Mouse (Mus musculus): ENCODE results near the gene Apln. TPM values are rescaled to one million over a fixed set of nuclear protein-coding genes. Genes with fewer than 3 reads are reported as not detected.
A peak's percentile ranks its signal among the peaks of the same experiment; 100 is the strongest.

Gene Apln
- polyA plus RNA-seq, 1 experiment from 2014 or later = 2.6 TPM

GRCm38 (mm10) chrX:48062481-48062880 is 27.8 kb upstream of the Apln start:
- Histone ChIP-seq H3K4me2 (ENCODE audit: low read depth) (no peak overlapping the region), H3K27ac (ENCODE audit: low read depth, low read length) (no peak overlapping the region)
- WGBS = 80% methylated on average over 4 of the region's 4 CpGs

GRCm38 (mm10) chrX:48054186-48055015 is 19.7 kb upstream of the Apln start:
- H3K27me3 ChIP-seq (ENCODE audit: control insufficient read depth, insufficient read depth, low read length) = no peaks in the 10 kb centered on the region
- H3K36me3 ChIP-seq (ENCODE audit: control insufficient read depth, insufficient read depth, low read length) = no peaks in the 10 kb centered on the region
- peak overlapping the region; percentile 19 for H3K4me3 ChIP-seq (ENCODE audit: low read depth, low read length)
- H3K4me2 ChIP-seq (ENCODE audit: low read depth) = peak overlapping the region; percentile 37
- H3K9ac ChIP-seq (ENCODE audit: low read length) = peak overlapping the region; percentile 29
- 29% methylated on average over 31 of the region's 31 CpGs for WGBS
- DNase-seq (ENCODE audit: low spot score) = peak; percentile 38
- no peak overlapping the region for H3K27ac ChIP-seq (ENCODE audit: low read depth, low read length)
- no peaks in the 10 kb centered on the region for H3K9me3 ChIP-seq (ENCODE audit: control insufficient read depth, low read length)
- no peaks in the 10 kb centered on the region for H3K4me1 ChIP-seq (ENCODE audit: control insufficient read depth, insufficient read depth, low read length)
- peak; percentile 61 for ATAC-seq (ENCODE audit: insufficient read depth, low FRiP score, low TSS enrichment)

More at GRCm38 (mm10) chrX:48062481-48062880, 27.8 kb upstream of the Apln start:
- H3K27me3 ChIP-seq (ENCODE audit: control insufficient read depth, insufficient read depth, low read length) = no peaks in the 10 kb centered on the region
- DNase-seq (ENCODE audit: low spot score) (no peak), ATAC-seq (ENCODE audit: insufficient read depth, low FRiP score, low TSS enrichment) (no peak)
- no peak overlapping the region for H3K9ac ChIP-seq (ENCODE audit: low read length)
- H3K4me3 ChIP-seq (ENCODE audit: low read depth, low read length) = no peak overlapping the region
- H3K9me3 ChIP-seq (ENCODE audit: control insufficient read depth, low read length) = no peaks in the 10 kb centered on the region
- no peaks in the 10 kb centered on the region for H3K36me3 ChIP-seq (ENCODE audit: control insufficient read depth, insufficient read depth, low read length)
- no peaks in the 10 kb centered on the region for H3K4me1 ChIP-seq (ENCODE audit: control insufficient read depth, insufficient read depth, low read length)

GRCm38 (mm10) chrX:48053743-48054142 is 19.1 kb upstream of the Apln start:
- ATAC-seq (ENCODE audit: insufficient read depth, low FRiP score, low TSS enrichment) = no peak
- no peak overlapping the region for H3K4me3 ChIP-seq (ENCODE audit: low read depth, low read length)
- no peak overlapping the region for H3K27ac ChIP-seq (ENCODE audit: low read depth, low read length)
- H3K9me3 ChIP-seq (ENCODE audit: control insufficient read depth, low read length) = no peaks in the 10 kb centered on the region
- H3K36me3 ChIP-seq (ENCODE audit: control insufficient read depth, insufficient read depth, low read length) = no peaks in the 10 kb centered on the region
- H3K4me2 ChIP-seq (ENCODE audit: low read depth) = peak overlapping the region; percentile 37; the same call in 1 of the 2 replicates
- H3K4me1 ChIP-seq (ENCODE audit: control insufficient read depth, insufficient read depth, low read length) = no peaks in the 10 kb centered on the region
- H3K9ac ChIP-seq (ENCODE audit: low read length) = no peak overlapping the region
- H3K27me3 ChIP-seq (ENCODE audit: control insufficient read depth, insufficient read depth, low read length) = no peaks in the 10 kb centered on the region
- no peak for DNase-seq (ENCODE audit: low spot score)
- 53% methylated on average over 3 of the region's 3 CpGs for WGBS

- WGBS = 85% methylated on average over 2 of the region's 2 CpGs
- Histone ChIP-seq H3K4me2 (ENCODE audit: low read depth) (no peak overlapping the region), H3K4me1 (ENCODE audit: control insufficient read depth, insufficient read depth, low read length) (no peaks in the 10 kb centered on the region), H3K27me3 (ENCODE audit: control insufficient read depth, insufficient read depth, low read length) (no peaks in the 10 kb centered on the region), H3K4me3 (ENCODE audit: low read depth, low read length) (no peak overlapping the region), H3K36me3 (ENCODE audit: control insufficient read depth, insufficient read depth, low read length) (no peaks in the 10 kb centered on the region), H3K27ac (ENCODE audit: low read depth, low read length) (no peak overlapping the region), H3K9ac (ENCODE audit: low read length) (no peak overlapping the region), H3K9me3 (ENCODE audit: control insufficient read depth, low read length) (no peaks in the 10 kb centered on the region)
- DNase-seq (ENCODE audit: low spot score) (no peak), ATAC-seq (ENCODE audit: insufficient read depth, low FRiP score, low TSS enrichment) (no peak)
Observed at GRCm38 (mm10) chrX:48046315-48046714, 11.7 kb upstream of the Apln start.

GRCm38 (mm10) chrX:48044261-48044660 is 9.6 kb upstream of the Apln start:
- Histone ChIP-seq H3K36me3 (ENCODE audit: control insufficient read depth, insufficient read depth, low read length) (no peaks in the 10 kb centered on the region), H3K4me3 (ENCODE audit: low read depth, low read length) (no peak overlapping the region), H3K4me2 (ENCODE audit: low read depth) (no peak overlapping the region), H3K27me3 (ENCODE audit: control insufficient read depth, insufficient read depth, low read length) (no peaks in the 10 kb centered on the region), H3K27ac (ENCODE audit: low read depth, low read length) (no peak overlapping the region), H3K4me1 (ENCODE audit: control insufficient read depth, insufficient read depth, low read length) (no peaks in the 10 kb centered on the region), H3K9me3 (ENCODE audit: control insufficient read depth, low read length) (no peaks in the 10 kb centered on the region), H3K9ac (ENCODE audit: low read length) (no peak overlapping the region)
- ATAC-seq (ENCODE audit: insufficient read depth, low FRiP score, low TSS enrichment) (no peak), DNase-seq (ENCODE audit: low spot score) (no peak)
- WGBS = 95% methylated on average over 1 of the region's 1 CpGs

GRCm38 (mm10) chrX:48042748-48043147 is 8.1 kb upstream of the Apln start:
- Histone ChIP-seq H3K4me3 (ENCODE audit: low read depth, low read length) (no peak overlapping the region), H3K27me3 (ENCODE audit: control insufficient read depth, insufficient read depth, low read length) (no peaks in the 10 kb centered on the region), H3K4me2 (ENCODE audit: low read depth) (no peak overlapping the region), H3K9me3 (ENCODE audit: control insufficient read depth, low read length) (no peaks in the 10 kb centered on the region), H3K4me1 (ENCODE audit: control insufficient read depth, insufficient read depth, low read length) (no peaks in the 10 kb centered on the region), H3K9ac (ENCODE audit: low read length) (no peak overlapping the region), H3K27ac (ENCODE audit: low read depth, low read length) (no peak overlapping the region), H3K36me3 (ENCODE audit: control insufficient read depth, insufficient read depth, low read length) (no peaks in the 10 kb centered on the region)
- ATAC-seq (ENCODE audit: insufficient read depth, low FRiP score, low TSS enrichment) = no peak
- WGBS = 85% methylated on average over 4 of the region's 4 CpGs
- no peak for DNase-seq (ENCODE audit: low spot score)

- 76% methylated on average over 3 of the region's 3 CpGs for WGBS
- no peak overlapping the region for H3K4me3 ChIP-seq (ENCODE audit: low read depth, low read length)
- no peaks in the 10 kb centered on the region for H3K36me3 ChIP-seq (ENCODE audit: control insufficient read depth, insufficient read depth, low read length)
- no peaks in the 10 kb centered on the region for H3K9me3 ChIP-seq (ENCODE audit: control insufficient read depth, low read length)
- no peak overlapping the region for H3K27ac ChIP-seq (ENCODE audit: low read depth, low read length)
- H3K4me2 ChIP-seq (ENCODE audit: low read depth) = no peak overlapping the region
- H3K27me3 ChIP-seq (ENCODE audit: control insufficient read depth, insufficient read depth, low read length) = no peaks in the 10 kb centered on the region
- H3K4me1 ChIP-seq (ENCODE audit: control insufficient read depth, insufficient read depth, low read length) = no peaks in the 10 kb centered on the region
- no peak for DNase-seq (ENCODE audit: low spot score)
- no peak for ATAC-seq (ENCODE audit: insufficient read depth, low FRiP score, low TSS enrichment)
- no peak overlapping the region for H3K9ac ChIP-seq (ENCODE audit: low read length)
Observed at GRCm38 (mm10) chrX:48040379-48040778, 5.7 kb upstream of the Apln start.

GRCm38 (mm10) chrX:48033766-48034143 is 898 bp downstream of the Apln start:
- Histone ChIP-seq H3K27ac (ENCODE audit: low read depth, low read length) (no peak overlapping the region), H3K9me3 (ENCODE audit: control insufficient read depth, low read length) (no peaks in the 10 kb centered on the region), H3K9ac (ENCODE audit: low read length) (no peak overlapping the region), H3K4me3 (ENCODE audit: low read depth, low read length) (peak overlapping the region; percentile 42), H3K27me3 (ENCODE audit: control insufficient read depth, insufficient read depth, low read length) (peaks cover 12% of the 10 kb centered on the region), H3K4me2 (ENCODE audit: low read depth) (peak overlapping the region; percentile 79), H3K36me3 (ENCODE audit: control insufficient read depth, insufficient read depth, low read length) (no peaks in the 10 kb centered on the region), H3K4me1 (ENCODE audit: control insufficient read depth, insufficient read depth, low read length) (no peaks in the 10 kb centered on the region)
- peak; percentile 11 for DNase-seq (ENCODE audit: low spot score)
- no peak for ATAC-seq (ENCODE audit: insufficient read depth, low FRiP score, low TSS enrichment)
- WGBS = 18% methylated on average over 11 of the region's 11 CpGs

GRCm38 (mm10) chrX:48033024-48033423 is 1.6 kb downstream of the Apln start:
- Histone ChIP-seq H3K9me3 (ENCODE audit: control insufficient read depth, low read length) (no peaks in the 10 kb centered on the region), H3K4me3 (ENCODE audit: low read depth, low read length) (no peak overlapping the region), H3K27ac (ENCODE audit: low read depth, low read length) (no peak overlapping the region), H3K4me1 (ENCODE audit: control insufficient read depth, insufficient read depth, low read length) (no peaks in the 10 kb centered on the region), H3K27me3 (ENCODE audit: control insufficient read depth, insufficient read depth, low read length) (peaks cover 12% of the 10 kb centered on the region), H3K4me2 (ENCODE audit: low read depth) (no peak overlapping the region), H3K9ac (ENCODE audit: low read length) (no peak overlapping the region), H3K36me3 (ENCODE audit: control insufficient read depth, insufficient read depth, low read length) (no peaks in the 10 kb centered on the region)
- 60% methylated on average over 3 of the region's 3 CpGs for WGBS
- DNase-seq (ENCODE audit: low spot score) (no peak), ATAC-seq (ENCODE audit: insufficient read depth, low FRiP score, low TSS enrichment) (no peak)
